Mouse (Mus musculus): ENCODE results near the gene Sh3gl2. TPM values are rescaled to one million over a fixed set of nuclear protein-coding genes. Genes with fewer than 3 reads are reported as not detected.

Sh3gl2 gene
- polyA plus RNA-seq, 1 experiment, result 15.4 TPM

- Histone ChIP-seq H3K4me1 (ENCODE audit: control insufficient read depth, insufficient read depth, low read length) (no peaks in the 10 kb centered on the region), H3K4me3 (ENCODE audit: control insufficient read depth, low read depth, low read length) (no peak overlapping the region), H3K36me3 (ENCODE audit: control insufficient read depth, insufficient read depth, low read length) (no peaks in the 10 kb centered on the region), H3K27me3 (ENCODE audit: control insufficient read depth, insufficient read depth, low read length) (no peaks in the 10 kb centered on the region), H3K27ac (ENCODE audit: control insufficient read depth, insufficient read depth, low read depth, low read length) (no peak overlapping the region)
- TF ChIP-seq POLR2A (IDR thresholded peaks at IDR 0.05; ENCODE audit: control insufficient read depth, low read depth, low read length) (no peak), CTCF (IDR thresholded peaks at IDR 0.05; ENCODE audit: control insufficient read depth, insufficient read depth, insufficient replicate concordance, low read depth, low read length) (no peak)
These were observed 114.2 kb downstream of the Sh3gl2 start for GRCm38 (mm10) chr4:85319092-85319491.

GRCm38 (mm10) chr4:85325454-85325853 is 120.5 kb downstream of the Sh3gl2 start:
- Histone ChIP-seq H3K36me3 (ENCODE audit: control insufficient read depth, insufficient read depth, low read length) (no peaks in the 10 kb centered on the region), H3K4me1 (ENCODE audit: control insufficient read depth, insufficient read depth, low read length) (no peaks in the 10 kb centered on the region), H3K27me3 (ENCODE audit: control insufficient read depth, insufficient read depth, low read length) (no peaks in the 10 kb centered on the region), H3K27ac (ENCODE audit: control insufficient read depth, insufficient read depth, low read depth, low read length) (no peak overlapping the region), H3K4me3 (ENCODE audit: control insufficient read depth, low read depth, low read length) (no peak overlapping the region)
- TF ChIP-seq CTCF (IDR thresholded peaks at IDR 0.05; ENCODE audit: control insufficient read depth, insufficient read depth, insufficient replicate concordance, low read depth, low read length) (no peak), POLR2A (IDR thresholded peaks at IDR 0.05; ENCODE audit: control insufficient read depth, low read depth, low read length) (no peak)

- no peak for TF ChIP-seq POLR2A (IDR thresholded peaks at IDR 0.05; ENCODE audit: control insufficient read depth, low read depth, low read length)
- TF ChIP-seq CTCF (IDR thresholded peaks at IDR 0.05; ENCODE audit: control insufficient read depth, insufficient read depth, insufficient replicate concordance, low read depth, low read length), result no peak
- Histone ChIP-seq H3K36me3 (ENCODE audit: control insufficient read depth, insufficient read depth, low read length) (no peaks in the 10 kb centered on the region), H3K27me3 (ENCODE audit: control insufficient read depth, insufficient read depth, low read length) (no peaks in the 10 kb centered on the region), H3K27ac (ENCODE audit: control insufficient read depth, insufficient read depth, low read depth, low read length) (no peak overlapping the region), H3K4me3 (ENCODE audit: control insufficient read depth, low read depth, low read length) (no peak overlapping the region), H3K4me1 (ENCODE audit: control insufficient read depth, insufficient read depth, low read length) (no peaks in the 10 kb centered on the region)
These were observed 121.1 kb downstream of the Sh3gl2 start for GRCm38 (mm10) chr4:85326052-85326451.

GRCm38 (mm10) chr4:85334688-85335200 is 129.8 kb downstream of the Sh3gl2 start:
- Histone ChIP-seq H3K27me3 (ENCODE audit: control insufficient read depth, insufficient read depth, low read length) (no peaks in the 10 kb centered on the region), H3K27ac (ENCODE audit: control insufficient read depth, insufficient read depth, low read depth, low read length) (no peak overlapping the region), H3K36me3 (ENCODE audit: control insufficient read depth, insufficient read depth, low read length) (no peaks in the 10 kb centered on the region), H3K4me3 (ENCODE audit: control insufficient read depth, low read depth, low read length) (no peak overlapping the region), H3K4me1 (ENCODE audit: control insufficient read depth, insufficient read depth, low read length) (no peaks in the 10 kb centered on the region)
- TF ChIP-seq POLR2A (IDR thresholded peaks at IDR 0.05; ENCODE audit: control insufficient read depth, low read depth, low read length) (no peak), CTCF (IDR thresholded peaks at IDR 0.05; ENCODE audit: control insufficient read depth, insufficient read depth, insufficient replicate concordance, low read depth, low read length) (no peak)

- Histone ChIP-seq H3K4me1 (ENCODE audit: control insufficient read depth, insufficient read depth, low read length) (no peaks in the 10 kb centered on the region), H3K4me3 (ENCODE audit: control insufficient read depth, low read depth, low read length) (no peak overlapping the region), H3K36me3 (ENCODE audit: control insufficient read depth, insufficient read depth, low read length) (no peaks in the 10 kb centered on the region), H3K27me3 (ENCODE audit: control insufficient read depth, insufficient read depth, low read length) (no peaks in the 10 kb centered on the region), H3K27ac (ENCODE audit: control insufficient read depth, insufficient read depth, low read depth, low read length) (no peak overlapping the region)
- TF ChIP-seq POLR2A (IDR thresholded peaks at IDR 0.05; ENCODE audit: control insufficient read depth, low read depth, low read length) (no peak), CTCF (IDR thresholded peaks at IDR 0.05; ENCODE audit: control insufficient read depth, insufficient read depth, insufficient replicate concordance, low read depth, low read length) (no peak)
These were observed 131.4 kb downstream of the Sh3gl2 start for GRCm38 (mm10) chr4:85336356-85336755.

- Histone ChIP-seq H3K27ac (ENCODE audit: control insufficient read depth, insufficient read depth, low read depth, low read length) (no peak overlapping the region), H3K27me3 (ENCODE audit: control insufficient read depth, insufficient read depth, low read length) (no peaks in the 10 kb centered on the region), H3K4me3 (ENCODE audit: control insufficient read depth, low read depth, low read length) (no peak overlapping the region), H3K36me3 (ENCODE audit: control insufficient read depth, insufficient read depth, low read length) (no peaks in the 10 kb centered on the region), H3K4me1 (ENCODE audit: control insufficient read depth, insufficient read depth, low read length) (no peaks in the 10 kb centered on the region)
- TF ChIP-seq POLR2A (IDR thresholded peaks at IDR 0.05; ENCODE audit: control insufficient read depth, low read depth, low read length) (no peak), CTCF (IDR thresholded peaks at IDR 0.05; ENCODE audit: control insufficient read depth, insufficient read depth, insufficient replicate concordance, low read depth, low read length) (no peak)
These were observed 134.2 kb downstream of the Sh3gl2 start for GRCm38 (mm10) chr4:85339126-85339525.

- Histone ChIP-seq H3K4me3 (ENCODE audit: control insufficient read depth, low read depth, low read length) (no peak overlapping the region), H3K36me3 (ENCODE audit: control insufficient read depth, insufficient read depth, low read length) (no peaks in the 10 kb centered on the region), H3K4me1 (ENCODE audit: control insufficient read depth, insufficient read depth, low read length) (no peaks in the 10 kb centered on the region), H3K27ac (ENCODE audit: control insufficient read depth, insufficient read depth, low read depth, low read length) (no peak overlapping the region), H3K27me3 (ENCODE audit: control insufficient read depth, insufficient read depth, low read length) (no peaks in the 10 kb centered on the region)
- TF ChIP-seq POLR2A (IDR thresholded peaks at IDR 0.05; ENCODE audit: control insufficient read depth, low read depth, low read length) (no peak), CTCF (IDR thresholded peaks at IDR 0.05; ENCODE audit: control insufficient read depth, insufficient read depth, insufficient replicate concordance, low read depth, low read length) (no peak)
These were observed 135.8 kb downstream of the Sh3gl2 start for GRCm38 (mm10) chr4:85340686-85341085.

GRCm38 (mm10) chr4:85345911-85346310 is 141.0 kb downstream of the Sh3gl2 start:
- Histone ChIP-seq H3K27ac (ENCODE audit: control insufficient read depth, insufficient read depth, low read depth, low read length) (no peak overlapping the region), H3K27me3 (ENCODE audit: control insufficient read depth, insufficient read depth, low read length) (no peaks in the 10 kb centered on the region), H3K4me1 (ENCODE audit: control insufficient read depth, insufficient read depth, low read length) (no peaks in the 10 kb centered on the region), H3K4me3 (ENCODE audit: control insufficient read depth, low read depth, low read length) (no peak overlapping the region), H3K36me3 (ENCODE audit: control insufficient read depth, insufficient read depth, low read length) (no peaks in the 10 kb centered on the region)
- TF ChIP-seq CTCF (IDR thresholded peaks at IDR 0.05; ENCODE audit: control insufficient read depth, insufficient read depth, insufficient replicate concordance, low read depth, low read length) (no peak), POLR2A (IDR thresholded peaks at IDR 0.05; ENCODE audit: control insufficient read depth, low read depth, low read length) (no peak)

All from testis, adult 2 months (tissue).